Mouse (Mus musculus) kidney, embryonic 15.5 days (tissue): Measurements from ENCODE around the gene Cnot6. TPM values are rescaled to one million over a fixed set of nuclear protein-coding genes. Genes with fewer than 3 reads are reported as not detected.
A peak's percentile ranks its signal among the peaks of the same experiment; 100 is the strongest.

Experiments
- ATAC-seq: fragments of 200-750 bp; cut with Nextera tagmentation; replicated peaks from 2 replicates; pipeline ENCODE4 v1.8.0; 2017; ENCODE audit warnings: moderate TSS enrichment; ENCODE audit not compliant: low FRiP score
- H3K27ac ChIP-seq: fragments of 300-500 bp; sonication (generic); 2 replicates; pipeline ENCODE4 v1.5.1; 2015; ENCODE audit warnings: mild to moderate bottlenecking, inconsistent platforms
- H3K27me3 ChIP-seq: fragments of 300-500 bp; sonication (generic); 2 replicates; pipeline ENCODE4 v1.6.1; 2015; ENCODE audit warnings: inconsistent platforms
- H3K36me3 ChIP-seq: fragments of 300-500 bp; sonication (generic); 2 replicates; pipeline ENCODE4 v1.6.1; 2015; ENCODE audit warnings: inconsistent platforms
- H3K4me1 ChIP-seq: fragments of 300-500 bp; sonication (generic); 2 replicates; pipeline ENCODE4 v1.6.1; 2015; ENCODE audit warnings: inconsistent platforms
- H3K4me2 ChIP-seq: fragments of 300-500 bp; sonication (generic); 2 replicates; pipeline ENCODE4 v1.6.1; 2015; ENCODE audit warnings: moderate library complexity, mild to moderate bottlenecking, inconsistent platforms
- H3K4me3 ChIP-seq: fragments of 300-500 bp; sonication (generic); replicated peaks from 2 replicates; pipeline ENCODE4 v1.5.1; 2015; ENCODE audit warnings: mild to moderate bottlenecking, inconsistent platforms
- H3K9ac ChIP-seq: fragments of 300-500 bp; sonication (generic); 2 replicates; pipeline ENCODE4 v1.6.1; 2015; ENCODE audit warnings: mild to moderate bottlenecking, inconsistent platforms
- H3K9me3 ChIP-seq: fragments of 300-500 bp; sonication (generic); replicated peaks from 2 replicates; pipeline ENCODE4 v1.6.1; 2016; ENCODE audit warnings: inconsistent platforms
- WGBS: fragments of 180-500 bp; shearing (Covaris S2); methylation state at CpG from one replicate; pipeline ENCODE4 v1.1.7; 2015; ENCODE audit warnings: mixed read lengths; 5-methylcytosine and 5-hydroxymethylcytosine counted together
- polyA plus RNA-seq: library from polyadenylated mRNA; unstranded; fragments of >200 nt; fragmentation: Nextera tagmentation; extraction: Ambion mirVana; gene quantifications from 2 replicates; pipeline ENCODE4 v1.2.1, GENCODE M21; 2015

Gene Cnot6
- polyA plus RNA-seq, 1 experiment from 2014 or later, result 70.8 TPM

DNA sequence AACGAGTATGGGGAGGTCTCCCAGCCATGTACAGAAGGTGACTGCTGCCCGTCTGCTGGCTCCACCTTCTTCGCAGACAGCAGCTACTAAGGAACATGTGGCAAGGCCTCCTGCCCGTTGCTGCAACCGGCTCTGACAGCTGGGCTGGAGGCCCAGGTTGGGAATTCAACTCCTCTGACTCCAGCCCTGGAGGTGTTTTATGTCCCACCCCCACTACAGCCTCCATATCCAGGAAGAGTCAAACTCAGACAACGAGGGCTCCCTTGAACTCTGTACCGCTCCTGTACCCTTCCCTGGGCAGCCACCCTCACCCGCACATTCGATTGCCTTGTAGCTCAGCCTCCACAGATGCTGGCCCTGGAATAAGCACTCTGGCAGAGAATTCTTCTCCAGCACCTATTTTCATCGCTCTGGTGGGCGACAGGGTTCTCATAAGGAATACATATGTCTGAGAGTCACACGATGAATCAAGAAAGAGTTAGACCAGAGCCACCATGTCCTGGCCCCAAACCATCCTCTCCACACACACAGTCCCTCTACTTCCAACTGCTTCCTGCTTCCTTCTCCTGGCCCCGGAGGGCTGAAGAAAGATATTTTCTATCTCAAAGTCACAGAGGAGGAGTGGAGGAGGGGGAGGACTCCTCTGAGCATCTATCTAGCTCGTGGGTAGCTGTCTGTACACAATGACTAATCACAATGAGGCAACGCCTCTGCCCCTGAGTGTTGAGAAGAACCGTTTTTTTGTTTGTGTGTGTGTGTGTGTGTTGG, 61.3 kb downstream of the Cnot6 start:
- WGBS, result 56% methylated on average over 16 of the region's 16 CpGs
- Histone ChIP-seq H3K27ac (no peak overlapping the region), H3K36me3 (no peaks in the 10 kb centered on the region), H3K4me1 (peaks cover 18% of the 10 kb centered on the region), H3K4me2 (peak overlapping the region; percentile 40), H3K9me3 (no peaks in the 10 kb centered on the region), H3K4me3 (no peak overlapping the region), H3K27me3 (no peaks in the 10 kb centered on the region), H3K9ac (no peak overlapping the region)
- ATAC-seq, result no peak; the same call in 1 of the 2 replicates

DNA sequence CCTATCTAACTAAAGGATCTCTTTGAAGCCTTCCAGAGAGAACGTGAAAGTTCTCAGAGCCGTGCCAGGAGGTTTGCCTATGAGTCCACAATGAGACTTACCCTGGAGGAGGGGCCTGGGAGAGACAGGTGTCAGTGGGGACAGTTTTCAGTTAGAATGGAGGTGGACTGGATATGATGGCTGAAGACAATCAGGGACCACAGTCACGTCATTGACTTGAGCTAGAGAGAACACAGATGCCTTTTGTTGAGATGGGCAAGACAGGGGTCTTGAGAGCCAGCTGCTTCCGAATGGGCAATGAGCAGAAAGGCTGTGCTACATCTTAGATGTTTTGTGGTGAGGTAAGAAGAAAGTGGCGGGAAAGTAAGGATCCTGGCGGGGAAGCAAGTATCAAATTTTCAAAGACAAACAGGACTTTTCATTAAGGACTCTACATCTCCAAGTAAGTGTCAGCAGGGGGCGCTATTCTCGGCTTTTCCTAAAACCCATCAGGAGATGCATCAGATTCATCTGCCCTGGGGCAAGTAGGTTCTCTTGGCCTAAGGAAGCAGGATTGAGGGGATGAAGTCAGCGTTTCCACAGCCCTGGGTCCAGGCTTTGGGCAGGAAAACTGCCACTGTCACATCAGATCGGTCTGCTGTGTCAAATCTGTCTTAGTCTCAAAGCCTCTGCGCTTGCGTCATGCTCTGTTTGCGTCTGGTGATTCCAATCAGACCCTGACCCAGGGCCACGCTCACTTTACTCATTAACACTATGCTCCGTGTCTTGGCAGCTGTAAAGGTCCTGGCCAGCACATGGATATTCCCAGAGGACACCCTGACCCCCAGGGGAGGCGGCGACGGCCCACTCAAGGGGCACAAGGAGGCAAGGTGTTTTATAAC, 62.2 kb downstream of the Cnot6 start:
- Histone ChIP-seq H3K4me3 (no peak overlapping the region), H3K27me3 (no peaks in the 10 kb centered on the region), H3K9ac (no peak overlapping the region), H3K27ac (no peak overlapping the region), H3K4me1 (peaks cover 19% of the 10 kb centered on the region), H3K4me2 (peak overlapping the region; percentile 40), H3K9me3 (no peaks in the 10 kb centered on the region), H3K36me3 (no peaks in the 10 kb centered on the region)
- 38% methylated on average over 18 of the region's 18 CpGs for WGBS
- ATAC-seq, result peak; percentile 57

DNA sequence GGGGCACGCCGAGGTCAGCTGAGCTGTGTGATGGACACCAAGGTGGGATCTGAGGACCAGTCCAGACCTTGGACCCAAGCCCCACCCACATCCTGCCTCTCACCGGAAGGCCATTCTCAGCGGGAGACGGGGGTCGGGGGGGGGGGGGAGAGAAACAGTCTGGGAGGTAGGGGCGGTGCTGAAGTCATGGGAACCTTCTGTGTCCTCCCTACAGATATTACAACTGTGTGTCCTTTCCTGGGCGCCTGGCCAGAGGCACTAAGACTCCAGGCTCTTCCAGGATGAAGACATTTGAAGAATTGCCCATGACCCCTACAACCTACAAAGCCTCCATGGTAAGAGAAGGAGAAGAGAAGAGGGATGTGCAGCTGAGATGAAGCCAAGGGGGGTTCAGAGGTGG, 66.8 kb downstream of the Cnot6 start:
- H3K27me3 ChIP-seq, result no peaks in the 10 kb centered on the region
- no peaks in the 10 kb centered on the region for H3K9me3 ChIP-seq
- H3K27ac ChIP-seq, result no peak overlapping the region; the same call in 1 of the 2 replicates
- no peak overlapping the region for H3K4me2 ChIP-seq
- H3K4me3 ChIP-seq, result no peak overlapping the region
- no peaks in the 10 kb centered on the region for H3K36me3 ChIP-seq
- peaks cover 8% of the 10 kb centered on the region for H3K4me1 ChIP-seq
- no peak overlapping the region for H3K9ac ChIP-seq
- 48% methylated on average over 7 of the region's 8 CpGs for WGBS
- peak; percentile 21; the same call in 1 of the 2 replicates for ATAC-seq

DNA sequence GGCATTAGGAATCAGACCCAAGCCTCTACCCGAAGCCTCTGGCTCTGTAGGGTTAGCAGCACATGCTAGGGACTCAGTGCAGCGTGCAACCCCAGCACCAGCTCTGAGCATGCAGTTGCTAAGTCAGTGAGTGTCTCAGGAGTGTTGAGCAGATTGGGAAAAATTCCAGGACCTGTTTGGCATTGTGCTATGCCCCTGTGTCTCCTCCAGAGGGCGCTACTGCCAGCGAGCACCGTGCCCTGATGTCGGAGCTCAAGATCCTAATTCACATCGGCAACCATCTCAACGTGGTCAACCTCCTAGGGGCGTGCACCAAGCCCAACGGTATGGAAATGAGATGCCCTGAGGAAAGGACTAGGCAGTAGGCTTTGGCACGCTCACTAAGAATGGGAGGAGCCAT, 76.1 kb downstream of the Cnot6 start:
- peaks cover 62% of the 10 kb centered on the region for H3K27me3 ChIP-seq
- H3K27ac ChIP-seq, result no peak overlapping the region
- H3K4me1 ChIP-seq, result peaks cover 20% of the 10 kb centered on the region
- 6% methylated on average over 11 of the region's 11 CpGs for WGBS
- ATAC-seq, result peak; percentile 52
- peak overlapping the region; percentile 41 for H3K4me2 ChIP-seq
- H3K9ac ChIP-seq, result no peak overlapping the region
- no peaks in the 10 kb centered on the region for H3K36me3 ChIP-seq
- peak overlapping the region; percentile 10 for H3K4me3 ChIP-seq
- no peaks in the 10 kb centered on the region for H3K9me3 ChIP-seq

DNA sequence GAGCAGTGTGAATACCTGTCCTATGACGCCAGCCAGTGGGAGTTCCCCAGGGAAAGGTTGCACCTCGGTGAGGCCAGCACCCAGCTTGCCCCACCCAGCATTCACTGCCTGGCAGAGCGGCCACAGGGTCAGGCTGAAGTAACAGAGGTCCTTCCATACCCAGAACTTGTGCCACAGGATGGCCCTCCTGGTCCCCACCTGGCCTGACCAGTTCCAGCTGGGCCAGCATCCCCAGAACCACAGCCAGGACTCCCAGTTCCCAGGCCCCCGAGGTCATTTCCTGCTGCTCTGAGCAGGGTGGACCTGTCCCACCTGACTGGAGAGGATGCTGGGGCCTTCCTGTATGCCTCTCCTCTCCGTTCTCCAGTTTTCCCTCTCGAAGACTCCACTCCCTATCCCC, 76.9 kb downstream of the Cnot6 start:
- H3K36me3 ChIP-seq, result no peaks in the 10 kb centered on the region
- H3K4me1 ChIP-seq, result peaks cover 20% of the 10 kb centered on the region
- H3K27me3 ChIP-seq, result peaks cover 62% of the 10 kb centered on the region
- no peak for ATAC-seq
- 72% methylated on average over 6 of the region's 6 CpGs for WGBS
- no peaks in the 10 kb centered on the region for H3K9me3 ChIP-seq
- H3K27ac ChIP-seq, result no peak overlapping the region
- H3K4me2 ChIP-seq, result no peak overlapping the region
- H3K9ac ChIP-seq, result no peak overlapping the region
- no peak overlapping the region for H3K4me3 ChIP-seq

DNA sequence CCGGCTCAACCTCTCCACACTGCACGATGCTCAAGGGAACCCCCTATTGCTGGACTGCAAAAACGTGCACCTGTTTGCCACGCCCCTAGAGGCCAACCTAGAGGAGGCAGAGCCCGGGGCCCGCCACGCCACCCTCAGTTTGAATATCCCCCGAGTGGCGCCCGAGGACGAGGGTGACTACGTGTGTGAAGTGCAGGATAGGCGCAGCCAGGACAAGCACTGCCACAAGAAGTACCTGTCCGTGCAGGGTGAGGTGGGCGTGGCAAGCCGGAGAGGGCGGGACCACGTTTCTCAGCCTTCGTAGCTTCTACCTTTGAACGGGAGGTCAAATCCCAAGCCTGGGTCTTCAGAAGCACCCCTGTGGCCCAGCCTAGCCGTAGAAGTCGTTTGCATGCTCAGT, 78.4 kb downstream of the Cnot6 start:
- Histone ChIP-seq H3K27me3 (peaks cover 62% of the 10 kb centered on the region), H3K4me2 (peak overlapping the region; percentile 61), H3K27ac (no peak overlapping the region), H3K36me3 (no peaks in the 10 kb centered on the region), H3K4me3 (peak overlapping the region; percentile 30), H3K9me3 (no peaks in the 10 kb centered on the region), H3K4me1 (peaks cover 20% of the 10 kb centered on the region), H3K9ac (no peak overlapping the region)
- no peak for ATAC-seq
- WGBS, result 15% methylated on average over 22 of the region's 22 CpGs

DNA sequence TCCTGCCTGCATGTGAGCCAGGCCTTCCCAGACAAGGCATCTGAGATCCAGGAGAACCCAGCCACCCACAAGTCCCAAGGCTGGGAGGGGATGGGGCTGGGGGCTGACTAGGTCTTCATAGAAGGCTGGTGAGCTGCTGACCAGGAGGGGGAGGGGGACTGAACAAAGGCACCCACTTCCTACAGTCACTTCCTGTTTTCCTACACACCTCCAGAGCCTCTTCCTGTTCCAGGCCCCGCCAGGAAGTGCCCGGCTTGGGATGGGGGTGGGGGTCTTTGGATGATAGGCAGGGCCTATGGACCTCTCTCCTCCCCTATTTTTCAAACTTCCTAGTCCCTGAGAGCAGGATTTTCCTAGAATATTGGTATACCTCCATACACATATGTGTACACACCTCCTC, 80.3 kb downstream of the Cnot6 start:
- no peak overlapping the region for H3K4me2 ChIP-seq
- peaks cover 50% of the 10 kb centered on the region for H3K27me3 ChIP-seq
- no peaks in the 10 kb centered on the region for H3K9me3 ChIP-seq
- no peak for ATAC-seq
- no peak overlapping the region for H3K4me3 ChIP-seq
- H3K4me1 ChIP-seq, result peaks cover 20% of the 10 kb centered on the region
- no peaks in the 10 kb centered on the region for H3K36me3 ChIP-seq
- H3K27ac ChIP-seq, result no peak overlapping the region
- no peak overlapping the region for H3K9ac ChIP-seq
- WGBS, result 84% methylated on average over 2 of the region's 2 CpGs

DNA sequence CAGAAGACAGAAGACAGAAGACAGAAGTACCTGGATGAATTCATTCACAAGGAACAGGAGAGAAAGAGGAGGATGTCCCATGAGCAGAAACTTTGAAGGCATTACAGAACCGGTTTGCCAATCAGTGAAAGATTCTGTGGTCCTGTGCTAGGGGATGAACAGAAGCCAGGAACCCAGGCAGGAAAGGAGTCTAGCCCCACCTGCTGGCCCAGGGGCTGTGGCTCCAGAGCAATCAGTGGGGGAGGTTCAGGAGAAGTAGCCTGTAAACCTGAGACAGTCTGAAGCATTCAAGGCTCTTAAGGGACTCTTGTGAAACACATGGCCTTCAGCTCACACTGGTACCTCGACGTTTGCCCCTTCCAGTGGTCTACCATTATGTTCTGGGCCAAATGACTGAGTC, 81.4 kb downstream of the Cnot6 start:
- Histone ChIP-seq H3K9ac (no peak overlapping the region), H3K36me3 (no peaks in the 10 kb centered on the region), H3K9me3 (no peaks in the 10 kb centered on the region), H3K27ac (no peak overlapping the region), H3K27me3 (peaks cover 39% of the 10 kb centered on the region), H3K4me3 (no peak overlapping the region), H3K4me2 (no peak overlapping the region), H3K4me1 (peaks cover 12% of the 10 kb centered on the region)
- 29% methylated on average over 3 of the region's 3 CpGs for WGBS
- no peak for ATAC-seq

DNA sequence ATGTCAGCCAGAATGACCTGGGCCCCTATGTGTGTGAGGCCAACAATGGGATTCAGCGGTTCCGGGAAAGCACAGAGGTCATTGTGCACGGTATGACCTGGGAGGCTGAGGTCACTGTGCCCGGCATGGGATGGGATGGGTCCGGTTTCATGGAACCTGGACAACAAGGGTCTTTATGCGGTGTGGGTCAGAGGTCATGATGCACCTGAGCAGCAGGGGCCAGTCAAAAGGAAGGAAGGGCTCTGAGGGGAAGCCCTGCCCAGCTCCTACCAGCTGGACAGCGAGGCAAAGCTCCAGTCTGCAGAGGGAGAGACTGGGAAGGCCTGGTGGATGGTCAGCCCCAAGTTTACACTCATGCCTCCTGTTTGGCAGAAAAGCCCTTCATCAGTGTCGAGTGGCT, 85.8 kb downstream of the Cnot6 start:
- WGBS, result 54% methylated on average over 8 of the region's 8 CpGs
- no peak overlapping the region for H3K4me2 ChIP-seq
- no peak for ATAC-seq

DNA sequence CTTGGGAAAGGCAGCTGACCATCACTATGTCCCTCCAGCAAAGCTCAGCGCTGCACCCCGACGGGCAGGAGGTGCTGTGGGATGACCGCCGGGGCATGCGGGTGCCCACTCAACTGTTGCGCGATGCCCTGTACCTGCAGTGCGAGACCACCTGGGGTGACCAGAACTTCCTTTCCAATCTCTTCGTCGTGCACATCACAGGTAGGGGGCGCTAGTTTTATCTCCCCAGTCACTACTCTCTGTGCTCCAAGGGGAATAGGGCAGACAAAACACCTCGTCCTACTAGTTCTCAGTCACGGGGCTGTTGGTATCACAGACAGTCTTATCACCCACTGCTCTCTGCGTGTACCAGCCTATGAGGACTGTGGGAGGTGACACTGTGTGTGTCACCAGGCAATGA, 86.7 kb downstream of the Cnot6 start:
- Histone ChIP-seq H3K27ac (no peak overlapping the region), H3K36me3 (no peaks in the 10 kb centered on the region), H3K4me2 (no peak overlapping the region), H3K27me3 (no peaks in the 10 kb centered on the region), H3K4me1 (peaks cover 4% of the 10 kb centered on the region; the same call in 1 of the 2 replicates), H3K4me3 (no peak overlapping the region), H3K9ac (no peak overlapping the region), H3K9me3 (no peaks in the 10 kb centered on the region)
- no peak for ATAC-seq
- WGBS, result 64% methylated on average over 15 of the region's 15 CpGs

More for the DNA sequence above, 85.8 kb downstream of the Cnot6 start:
- H3K36me3 ChIP-seq, result no peaks in the 10 kb centered on the region
- H3K27me3 ChIP-seq, result 0 out of 2 replicates have a peak, but pooled peaks cover under 1% of the 10 kb centered on the region
- H3K27ac ChIP-seq, result no peak overlapping the region
- no peak overlapping the region for H3K9ac ChIP-seq
- no peaks in the 10 kb centered on the region for H3K9me3 ChIP-seq
- peaks cover 4% of the 10 kb centered on the region; the same call in 1 of the 2 replicates for H3K4me1 ChIP-seq
- H3K4me3 ChIP-seq, result no peak overlapping the region

DNA sequence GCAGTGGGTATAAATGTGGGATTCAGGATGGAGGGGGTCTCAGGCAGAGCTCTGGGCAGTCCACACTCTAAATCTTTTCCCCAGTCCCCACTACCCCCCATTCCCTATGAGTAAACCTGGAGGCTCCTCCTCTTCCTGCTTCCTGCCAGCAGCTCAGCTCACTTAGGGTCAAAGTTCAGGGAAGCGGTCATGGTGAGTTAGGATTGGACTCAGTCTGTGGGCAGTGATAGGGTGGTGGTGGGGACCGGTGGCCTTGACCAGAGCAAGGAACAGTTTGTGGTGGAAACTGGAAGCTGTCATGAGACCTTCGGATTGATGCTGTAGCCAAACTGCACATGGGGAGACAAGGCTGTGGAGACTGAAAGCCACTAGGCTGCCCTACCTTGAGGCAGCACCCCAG, 88.4 kb downstream of the Cnot6 start:
- 91% methylated on average over 3 of the region's 3 CpGs for WGBS
- no peak for ATAC-seq

DNA sequence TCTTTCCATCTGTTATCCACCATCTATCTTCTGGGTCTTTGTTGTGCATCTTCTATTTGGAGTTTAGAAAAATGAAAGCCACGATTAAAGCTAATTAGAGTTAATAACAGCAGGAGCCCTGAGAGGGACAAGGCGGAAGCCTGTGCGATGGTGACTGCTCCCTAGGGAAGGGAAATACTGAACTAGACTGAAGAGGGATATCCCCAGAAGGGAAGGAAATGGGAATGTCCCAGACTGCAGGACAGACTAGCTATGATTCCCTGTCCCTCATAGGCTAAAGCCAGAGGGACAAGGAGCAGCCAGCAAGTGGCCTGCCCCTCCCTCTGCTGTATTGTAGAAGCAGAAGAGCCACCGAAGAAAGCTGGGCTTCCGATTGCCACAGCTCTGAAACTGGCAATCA, 90.6 kb downstream of the Cnot6 start:
- no peak overlapping the region for H3K4me3 ChIP-seq
- ATAC-seq, result no peak
- H3K4me1 ChIP-seq, result peaks cover 4% of the 10 kb centered on the region; the same call in 1 of the 2 replicates
- no peak overlapping the region for H3K9ac ChIP-seq
- H3K4me2 ChIP-seq, result no peak overlapping the region
- H3K9me3 ChIP-seq, result no peaks in the 10 kb centered on the region
- no peak overlapping the region for H3K27ac ChIP-seq
- H3K36me3 ChIP-seq, result no peaks in the 10 kb centered on the region
- H3K27me3 ChIP-seq, result no peaks in the 10 kb centered on the region
- WGBS, result 74% methylated on average over 5 of the region's 5 CpGs

More for the DNA sequence above, 88.4 kb downstream of the Cnot6 start:
- no peaks in the 10 kb centered on the region for H3K27me3 ChIP-seq
- H3K4me2 ChIP-seq, result no peak overlapping the region
- H3K4me3 ChIP-seq, result no peak overlapping the region
- H3K36me3 ChIP-seq, result no peaks in the 10 kb centered on the region
- H3K4me1 ChIP-seq, result peaks cover 4% of the 10 kb centered on the region; the same call in 1 of the 2 replicates
- H3K9me3 ChIP-seq, result no peaks in the 10 kb centered on the region
- no peak overlapping the region for H3K27ac ChIP-seq
- H3K9ac ChIP-seq, result no peak overlapping the region
